16 mouse cellular contexts compared by ENCODE assay signal in genomic region chr11:115691976-115692375, GRCm38 (mm10). TPM values are rescaled to one million over a fixed set of nuclear protein-coding genes. Genes with fewer than 3 reads are reported as not detected.
A peak's percentile ranks its signal among the peaks of the same experiment; 100 is the strongest.
DNase-seq lines count a peak whose midpoint lies in the region; ATAC-seq and TF ChIP-seq lines count a peak whose summit lies in the region.
"Had no signal": no experiment of that assay in that cellular context is flagged by ENCODE, and none has a peak within 500 bp of the region (broad histone marks: within the 10 kb centered on the region; RNA-seq: fewer than 3 reads in every experiment).

No protein-coding gene starts in this region.

- H3K9ac ChIP-seq in kidney, postnatal 0 days (ENCODE audit: low read depth, low read length), result no peak overlapping the region
- H3K9ac ChIP-seq in kidney, embryonic 15.5 days, result no peak overlapping the region
- no peak overlapping the region for H3K9ac ChIP-seq in liver, embryonic 13.5 days
- H3K9ac ChIP-seq: embryonic facial prominence, embryonic 15.5 days; forebrain, embryonic 15.5 days; hindbrain, embryonic 15.5 days; neural tube, embryonic 15.5 days had no signal

- no peaks in the 10 kb centered on the region for H3K36me3 ChIP-seq in kidney, postnatal 0 days (ENCODE audit: insufficient read depth, low read length)
- H3K36me3 ChIP-seq in kidney, embryonic 15.5 days, result peaks cover 25% of the 10 kb centered on the region
- peaks cover 19% of the 10 kb centered on the region for H3K36me3 ChIP-seq in liver, embryonic 13.5 days
- H3K36me3 ChIP-seq in megakaryocyte, embryonic 14.5 days (replicated peaks; ENCODE audit: low read length), result peaks cover 78% of the 10 kb centered on the region

- 90% methylated on average over 2 of the region's 2 CpGs for WGBS in kidney, postnatal 0 days
- 87% methylated on average over 2 of the region's 2 CpGs for WGBS in kidney, embryonic 15.5 days
- 77% methylated on average over 2 of the region's 2 CpGs for WGBS in liver, embryonic 13.5 days (ENCODE audit: insufficient replicate concordance)

- H3K9me3 ChIP-seq in kidney, postnatal 0 days (replicated peaks; ENCODE audit: low read length), result no peaks in the 10 kb centered on the region
- H3K9me3 ChIP-seq in kidney, embryonic 15.5 days (replicated peaks), result no peaks in the 10 kb centered on the region
- no peaks in the 10 kb centered on the region for H3K9me3 ChIP-seq in liver, embryonic 13.5 days (replicated peaks)
- 0 out of 2 replicates have a peak, but pooled peaks cover 3% of the 10 kb centered on the region for H3K9me3 ChIP-seq in megakaryocyte, embryonic 14.5 days
- H3K9me3 ChIP-seq: embryonic facial prominence, embryonic 15.5 days; forebrain, embryonic 15.5 days; hindbrain, embryonic 15.5 days; neural tube, embryonic 15.5 days had no signal

- DNase-seq in adrenal gland, adult (ENCODE audit: inconsistent age in 2 of 2, low spot score in 1 of 2), result peak; percentile 81 to 87
- no peak for DNase-seq in adrenal gland, postnatal 4 days (ENCODE audit: low spot score in 2 of 2)
- no peak for DNase-seq in kidney, postnatal 0 days (ENCODE audit: low spot score)
- DNase-seq in liver, embryonic 13.5 days, result no peak
- DNase-seq in right cerebral cortex, postnatal 10 days (ENCODE audit: low spot score in 2 of 2), result no peak
- DNase-seq: cerebellum, postnatal 36 days; gastrocnemius, postnatal 14 days; layer of hippocampus, adult 9-11 months; thymus, adult 18-20 months had no signal

- no peak for TF ChIP-seq CTCF in kidney, postnatal 0 days (IDR thresholded peaks at IDR 0.05; ENCODE audit: low read depth)

- ATAC-seq in kidney, postnatal 0 days (replicated peaks; ENCODE audit: low FRiP score, low read depth), result no peak
- ATAC-seq in kidney, embryonic 15.5 days (replicated peaks; ENCODE audit: low FRiP score), result no peak
- peak; percentile 62; the same call in 1 of the 2 replicates for ATAC-seq in liver, embryonic 13.5 days (ENCODE audit: low read depth)
- no peak for ATAC-seq in inflammation-experienced regulatory T-cells, adult 6 months
- ATAC-seq: forebrain, embryonic 15.5 days had no signal

- 0 out of 2 replicates have a peak, but pooled peaks cover 8% of the 10 kb centered on the region for H3K4me1 ChIP-seq in kidney, postnatal 0 days (replicated peaks; ENCODE audit: insufficient read depth, low read length)
- peaks cover 18% of the 10 kb centered on the region for H3K4me1 ChIP-seq in kidney, embryonic 15.5 days
- peaks cover 73% of the 10 kb centered on the region for H3K4me1 ChIP-seq in liver, embryonic 13.5 days (replicated peaks)
- peaks cover 94% of the 10 kb centered on the region for H3K4me1 ChIP-seq in megakaryocyte, embryonic 14.5 days

- no peak overlapping the region for H3K4me2 ChIP-seq in kidney, postnatal 0 days (ENCODE audit: low read length)
- H3K4me2 ChIP-seq in kidney, embryonic 15.5 days, result no peak overlapping the region
- no peak overlapping the region for H3K4me2 ChIP-seq in liver, embryonic 13.5 days
- H3K4me2 ChIP-seq: embryonic facial prominence, embryonic 15.5 days; forebrain, embryonic 15.5 days; hindbrain, embryonic 15.5 days; neural tube, embryonic 15.5 days had no signal

- no peak overlapping the region for H3K4me3 ChIP-seq in kidney, postnatal 0 days (replicated peaks; ENCODE audit: low read depth, low read length)
- H3K4me3 ChIP-seq in kidney, embryonic 15.5 days (replicated peaks), result no peak overlapping the region
- no peak overlapping the region for H3K4me3 ChIP-seq in liver, embryonic 13.5 days (replicated peaks)
- H3K4me3 ChIP-seq in megakaryocyte, embryonic 14.5 days (replicated peaks), result peak overlapping the region; percentile 40
- H3K4me3 ChIP-seq: embryonic facial prominence, embryonic 15.5 days; forebrain, embryonic 15.5 days; hindbrain, embryonic 15.5 days; neural tube, embryonic 15.5 days had no signal

- H3K27ac ChIP-seq in kidney, postnatal 0 days, result 0 out of 2 replicates have a peak overlapping the region, but pooled peaks have one; percentile 5
- no peak overlapping the region for H3K27ac ChIP-seq in kidney, embryonic 15.5 days
- H3K27ac ChIP-seq in liver, embryonic 13.5 days, result peak overlapping the region; percentile 49
- H3K27ac ChIP-seq: embryonic facial prominence, embryonic 15.5 days; forebrain, embryonic 15.5 days; hindbrain, embryonic 15.5 days; neural tube, embryonic 15.5 days had no signal

- H3K27me3 ChIP-seq in kidney, postnatal 0 days (ENCODE audit: insufficient read depth, low read length), result no peaks in the 10 kb centered on the region
- no peaks in the 10 kb centered on the region for H3K27me3 ChIP-seq in kidney, embryonic 15.5 days
- no peaks in the 10 kb centered on the region for H3K27me3 ChIP-seq in liver, embryonic 13.5 days
- no peaks in the 10 kb centered on the region for H3K27me3 ChIP-seq in megakaryocyte, embryonic 14.5 days (replicated peaks)
- H3K27me3 ChIP-seq: embryonic facial prominence, embryonic 15.5 days; forebrain, embryonic 15.5 days; hindbrain, embryonic 15.5 days; neural tube, embryonic 15.5 days had no signal

RNA-seq across cellular contexts. Expression of gene Grb2, which starts 16.4 kb away (rescaled TPM):
- 100 to 1,000 TPM; 116 to 135 TPM for total RNA-seq in adrenal gland, postnatal 4 days (2021)
- polyA plus RNA-seq in kidney, postnatal 0 days (2015; fragmentation: Nextera tagmentation; extraction: Ambion mirVana), result 69.9 and 72.8 TPM in 2 replicates
- 92.0 and 98.4 TPM in 2 replicates for polyA plus RNA-seq in kidney, embryonic 15.5 days (2015; fragmentation: Nextera tagmentation; extraction: Ambion mirVana)
- polyA plus RNA-seq in liver, embryonic 13.5 days (2015; fragmentation: Nextera tagmentation; extraction: Ambion mirVana), result 56.7 and 63.5 TPM in 2 replicates
- polyA plus RNA-seq in megakaryocyte, embryonic 14.5 days (2012; ENCODE audit: insufficient read depth, low replicate concordance), result 30.1 and 77.5 TPM in 2 replicates
- 10 to 100 TPM; 31.7 to 35.5 (median 33.8) TPM for polyA plus RNA-seq in inflammation-experienced regulatory T-cells, adult 6 months (2017; shearing (Covaris generic))

Comparison
In these comparisons a context has a peak if more than half of its experiments do, and no peak if none do; other contexts are left out.
1. DNase-seq: peak in adrenal gland, adult (2 of 2); none in adrenal gland, postnatal 4 days (0 of 2), kidney, postnatal 0 days (single experiment), liver, embryonic 13.5 days (single experiment) and right cerebral cortex, postnatal 10 days (0 of 2).